Mouse (Mus musculus) small intestine, adult 2 months (tissue): ENCODE measurements around the gene Apba2. TPM values are rescaled to one million over a fixed set of nuclear protein-coding genes. Genes with fewer than 3 reads are reported as not detected.

ENCODE experiments used
- H3K27ac ChIP-seq: fragments of 200-500 bp; 2 replicates; pipeline ENCODE4 v1.5.1; 2012; ENCODE audit warnings: low read depth, low read length, control low read depth, inconsistent platforms; ENCODE audit not compliant: insufficient read depth
- H3K27me3 ChIP-seq: fragments of 200-500 bp; 2 replicates; pipeline ENCODE4 v1.6.1; 2012; ENCODE audit warnings: mild to moderate bottlenecking, moderate library complexity, low read length, inconsistent platforms; ENCODE audit not compliant: control insufficient read depth, insufficient read depth
- H3K36me3 ChIP-seq: fragments of 200-500 bp; 2 replicates; pipeline ENCODE4 v1.6.1; 2012; ENCODE audit warnings: mild to moderate bottlenecking, low read length, control low read depth, inconsistent platforms; ENCODE audit not compliant: control insufficient read depth, insufficient read depth
- H3K4me1 ChIP-seq: fragments of 200-500 bp; 2 replicates; pipeline ENCODE4 v1.6.1; 2012; ENCODE audit warnings: low read length, inconsistent platforms, mixed read lengths; ENCODE audit not compliant: control insufficient read depth, insufficient read depth, insufficient read length
- H3K4me3 ChIP-seq: fragments of 200-500 bp; 2 replicates; pipeline ENCODE4 v1.5.1; 2012; ENCODE audit warnings: low read depth, mild to moderate bottlenecking, control low read depth, inconsistent platforms, low read length, moderate library complexity
- CTCF ChIP-seq: fragments of 200-500 bp; IDR thresholded peaks from 2 replicates; pipeline ENCODE4 v1.5.1; 2012; ENCODE audit warnings: low read depth, mild to moderate bottlenecking, control low read depth, inconsistent platforms, low read length, moderate library complexity, mixed read lengths; ENCODE audit not compliant: insufficient replicate concordance, insufficient read length; ENCODE audit errors: extremely low read depth
- POLR2A ChIP-seq: fragments of 200-500 bp; IDR thresholded peaks from 2 replicates; pipeline ENCODE4 v1.6.1; 2012; ENCODE audit warnings: low read depth, mild to moderate bottlenecking, control low read depth, inconsistent platforms, low read length, moderate library complexity
- WGBS: fragments of 180-500 bp; shearing (Covaris S2); methylation state at CpG from one replicate; pipeline ENCODE4 v1.1.7; 2018; 5-methylcytosine and 5-hydroxymethylcytosine counted together
- polyA plus RNA-seq: library from polyadenylated mRNA; depleted of rRNA; stranded (reverse); fragments of >200 nt; gene quantifications from 2 replicates; pipeline ENCODE4 v1.2.3, GENCODE M21; 2012

The Apba2 gene
- polyA plus RNA-seq, 1 experiment: 3.0 TPM

DNA sequence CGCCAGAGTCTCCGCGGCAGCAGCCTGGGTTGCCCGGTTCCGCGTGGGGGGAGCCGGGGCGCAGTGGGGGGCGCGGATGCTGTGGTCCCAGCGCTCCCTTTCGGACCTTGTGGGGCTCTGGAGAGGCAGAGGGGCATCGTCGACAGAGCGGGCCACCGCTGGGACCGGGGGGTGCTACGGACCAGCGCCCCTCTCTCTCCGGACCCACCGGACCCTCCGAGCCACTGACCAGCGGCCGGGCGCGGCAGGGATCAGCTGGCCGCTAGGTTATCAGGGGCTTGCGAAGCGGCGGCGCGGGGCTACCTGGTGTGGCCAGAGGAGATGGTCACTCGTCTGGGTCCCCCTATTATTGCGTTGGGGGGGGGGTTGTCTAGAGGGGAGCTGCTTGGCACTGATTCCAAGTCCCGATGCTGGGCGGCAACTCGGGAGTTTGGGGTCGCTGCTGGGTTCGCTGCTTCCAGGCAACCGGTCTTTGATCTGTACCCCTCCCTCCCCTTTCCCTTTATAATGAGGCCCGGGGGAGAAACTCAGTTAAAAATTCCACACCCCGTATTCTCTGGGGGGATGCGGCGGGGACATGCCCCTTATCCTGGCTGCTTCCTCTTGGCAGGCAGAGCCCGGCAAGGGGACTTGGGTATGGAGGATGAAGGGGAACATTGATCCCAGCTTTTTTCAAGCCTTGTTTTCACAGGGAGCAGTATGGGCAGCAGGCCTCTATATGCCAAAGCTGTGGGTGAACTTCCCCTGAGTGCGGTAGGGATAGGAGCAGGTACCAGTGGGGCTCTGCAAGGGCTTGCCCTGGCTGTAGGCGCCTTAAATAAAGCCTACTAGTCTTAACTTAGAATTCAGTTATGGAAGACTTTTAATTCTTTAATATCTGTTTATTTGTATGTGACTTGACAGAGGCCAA, 1.0 kb downstream of the Apba2 start:
- Histone ChIP-seq H3K27ac (no peak overlapping the region), H3K4me3 (peak overlapping the region; percentile 47), H3K27me3 (peaks cover 8% of the 10 kb centered on the region), H3K4me1 (no peaks in the 10 kb centered on the region), H3K36me3 (no peaks in the 10 kb centered on the region)
- WGBS: 8% methylated on average over 47 of the region's 47 CpGs
- no peak for TF ChIP-seq POLR2A
- TF ChIP-seq CTCF: no peak

GRCm38 (mm10) chr7:64503641-64504040, 2.1 kb downstream of the Apba2 start:
- H3K36me3 ChIP-seq: no peaks in the 10 kb centered on the region
- peaks cover 8% of the 10 kb centered on the region for H3K27me3 ChIP-seq
- no peak overlapping the region for H3K27ac ChIP-seq
- H3K4me1 ChIP-seq: no peaks in the 10 kb centered on the region
- TF ChIP-seq CTCF (no peak), POLR2A (no peak)
- no peak overlapping the region for H3K4me3 ChIP-seq
- WGBS: 72% methylated on average over 6 of the region's 6 CpGs

DNA sequence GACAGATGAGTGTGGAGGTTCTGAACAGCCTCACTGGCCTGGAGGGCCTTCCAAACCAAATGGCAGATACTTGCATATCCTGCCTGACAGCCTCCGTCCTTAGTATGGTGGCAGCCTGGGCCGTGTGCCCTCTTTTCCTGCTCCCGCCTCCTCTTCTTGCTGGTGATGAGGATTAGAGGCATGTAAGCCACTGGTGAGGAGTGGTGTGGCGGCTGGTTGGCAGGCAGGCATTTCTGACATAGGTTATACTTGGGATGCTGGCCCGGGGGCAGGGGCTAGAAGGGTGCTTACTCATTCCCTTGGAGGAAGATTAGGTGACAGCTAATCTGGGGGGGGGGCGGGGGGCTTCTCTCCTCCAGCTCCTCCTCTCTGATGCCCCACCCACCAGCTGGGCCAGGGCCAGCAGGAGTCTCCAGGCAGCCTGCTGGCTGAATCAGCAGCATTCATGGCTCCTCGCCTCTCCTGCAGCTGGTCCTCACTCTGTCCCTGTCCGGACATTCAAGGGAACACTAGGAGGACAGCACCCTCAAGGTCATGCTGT, 3.3 kb downstream of the Apba2 start:
- peaks cover 8% of the 10 kb centered on the region; the same call in 1 of the 2 replicates for H3K27me3 ChIP-seq
- H3K4me3 ChIP-seq: no peak overlapping the region
- H3K27ac ChIP-seq: no peak overlapping the region
- no peaks in the 10 kb centered on the region for H3K4me1 ChIP-seq
- WGBS: 35% methylated on average over 8 of the region's 8 CpGs
- no peaks in the 10 kb centered on the region for H3K36me3 ChIP-seq
- TF ChIP-seq CTCF (no peak), POLR2A (no peak)

GRCm38 (mm10) chr7:64505571-64505970, 4.1 kb downstream of the Apba2 start:
- Histone ChIP-seq H3K27me3 (peaks cover 8% of the 10 kb centered on the region; the same call in 1 of the 2 replicates), H3K27ac (no peak overlapping the region)
- WGBS: 88% methylated on average over 3 of the region's 3 CpGs

GRCm38 (mm10) chr7:64508826-64509225, 7.3 kb downstream of the Apba2 start:
- TF ChIP-seq CTCF (no peak), POLR2A (no peak)
- Histone ChIP-seq H3K36me3 (no peaks in the 10 kb centered on the region), H3K27me3 (no peaks in the 10 kb centered on the region), H3K27ac (no peak overlapping the region), H3K4me1 (no peaks in the 10 kb centered on the region), H3K4me3 (no peak overlapping the region)
- 87% methylated on average over 7 of the region's 7 CpGs for WGBS

More at GRCm38 (mm10) chr7:64505571-64505970, 4.1 kb downstream of the Apba2 start:
- no peaks in the 10 kb centered on the region for H3K36me3 ChIP-seq
- H3K4me1 ChIP-seq: no peaks in the 10 kb centered on the region
- TF ChIP-seq CTCF (no peak), POLR2A (no peak)
- H3K4me3 ChIP-seq: no peak overlapping the region

GRCm38 (mm10) chr7:64509911-64510310, 8.4 kb downstream of the Apba2 start:
- no peaks in the 10 kb centered on the region for H3K36me3 ChIP-seq
- no peak overlapping the region for H3K4me3 ChIP-seq
- H3K27ac ChIP-seq: no peak overlapping the region
- H3K27me3 ChIP-seq: no peaks in the 10 kb centered on the region
- WGBS: 65% methylated on average over 2 of the region's 2 CpGs
- TF ChIP-seq POLR2A (no peak), CTCF (no peak)
- H3K4me1 ChIP-seq: no peaks in the 10 kb centered on the region

DNA sequence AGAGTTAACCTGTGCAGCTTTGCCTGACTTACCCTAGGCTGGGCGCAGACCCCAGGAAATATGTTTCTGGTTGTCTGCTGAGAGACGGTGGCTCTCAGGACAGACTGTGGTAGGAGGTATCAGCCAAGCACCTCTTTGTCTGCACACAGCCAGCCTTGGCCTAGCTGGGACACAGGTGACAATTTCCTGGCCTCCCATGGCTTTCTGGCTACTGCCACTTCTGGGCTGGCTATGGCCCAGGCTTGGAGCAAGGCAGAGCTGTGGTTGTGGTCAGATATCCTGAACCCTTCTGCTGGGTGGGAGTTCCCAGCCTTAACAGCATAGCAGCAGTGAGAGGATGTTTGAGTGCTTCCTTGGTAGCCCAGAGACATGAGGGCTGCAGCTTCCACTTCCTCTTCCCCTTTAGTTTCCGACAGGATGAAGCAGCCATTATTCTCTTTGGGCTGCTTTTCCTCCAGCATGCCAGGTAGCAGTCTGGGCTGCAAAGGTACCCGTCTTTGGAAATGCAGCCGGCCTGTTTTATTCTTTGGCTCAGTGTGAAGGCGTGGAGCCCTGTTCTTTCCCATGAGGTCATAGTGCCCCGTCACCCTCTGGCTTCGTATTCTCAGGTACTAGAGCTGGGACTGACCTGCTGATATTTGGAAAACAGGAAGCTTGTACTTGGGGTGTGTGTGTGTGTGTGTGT, 9.2 kb downstream of the Apba2 start:
- WGBS: 75% methylated on average over 8 of the region's 8 CpGs
- H3K27me3 ChIP-seq: no peaks in the 10 kb centered on the region
- H3K27ac ChIP-seq: no peak overlapping the region
- H3K4me1 ChIP-seq: no peaks in the 10 kb centered on the region
- H3K4me3 ChIP-seq: no peak overlapping the region
- H3K36me3 ChIP-seq: no peaks in the 10 kb centered on the region
- TF ChIP-seq CTCF: no peak
- no peak for TF ChIP-seq POLR2A
